Mouse (Mus musculus) midbrain, embryonic 15.5 days (tissue): ENCODE measurements around the gene Olfr427. TPM values are rescaled to one million over a fixed set of nuclear protein-coding genes. Genes with fewer than 3 reads are reported as not detected.
"Not testable (repeated sequence)": the region's sequence is repeated elsewhere in the genome, so short reads cannot be mapped to it uniquely, and the experiment has no call there.

Experiments used
- ATAC-seq: fragments of 200-750 bp; cut with Nextera tagmentation; replicated peaks from 2 replicates; pipeline ENCODE4 v1.8.0; 2017; ENCODE audit warnings: moderate TSS enrichment
- H3K27ac ChIP-seq: fragments of 300-500 bp; sonication (generic); 2 replicates; pipeline ENCODE4 v1.5.1; 2015; ENCODE audit warnings: mild to moderate bottlenecking, inconsistent platforms
- H3K27me3 ChIP-seq: fragments of 300-500 bp; sonication (generic); replicated peaks from 2 replicates; pipeline ENCODE4 v1.6.1; 2015; ENCODE audit warnings: inconsistent platforms
- H3K36me3 ChIP-seq: fragments of 300-500 bp; sonication (generic); replicated peaks from 2 replicates; pipeline ENCODE4 v1.6.1; 2015; ENCODE audit warnings: inconsistent platforms
- H3K4me1 ChIP-seq: fragments of 300-500 bp; sonication (generic); 2 replicates; pipeline ENCODE4 v1.6.1; 2015; ENCODE audit warnings: inconsistent platforms
- H3K4me2 ChIP-seq: fragments of 300-500 bp; sonication (generic); 2 replicates; pipeline ENCODE4 v1.6.1; 2015; ENCODE audit warnings: inconsistent platforms, mild to moderate bottlenecking, moderate library complexity
- H3K4me3 ChIP-seq: fragments of 300-500 bp; sonication (generic); 2 replicates; pipeline ENCODE4 v1.5.1; 2015; ENCODE audit warnings: mild to moderate bottlenecking, inconsistent platforms
- H3K9ac ChIP-seq: fragments of 300-500 bp; sonication (generic); 2 replicates; pipeline ENCODE4 v1.6.1; 2015; ENCODE audit warnings: mild to moderate bottlenecking, inconsistent platforms
- H3K9me3 ChIP-seq: fragments of 300-500 bp; sonication (generic); 2 replicates; pipeline ENCODE4 v1.6.1; 2016; ENCODE audit warnings: inconsistent platforms
- WGBS: fragments of 180-500 bp; shearing (Covaris S2); methylation state at CpG from one replicate; pipeline ENCODE4 v1.1.7; 2015; ENCODE audit warnings: mixed read lengths; 5-methylcytosine and 5-hydroxymethylcytosine counted together
- polyA plus RNA-seq: library from polyadenylated mRNA; unstranded; fragments of >200 nt; fragmentation: Nextera tagmentation; extraction: Ambion mirVana; gene quantifications from 2 replicates; pipeline ENCODE4 v1.2.1, GENCODE M21; 2015

Olfr427 gene
- polyA plus RNA-seq: not detected in 2 replicates

DNA sequence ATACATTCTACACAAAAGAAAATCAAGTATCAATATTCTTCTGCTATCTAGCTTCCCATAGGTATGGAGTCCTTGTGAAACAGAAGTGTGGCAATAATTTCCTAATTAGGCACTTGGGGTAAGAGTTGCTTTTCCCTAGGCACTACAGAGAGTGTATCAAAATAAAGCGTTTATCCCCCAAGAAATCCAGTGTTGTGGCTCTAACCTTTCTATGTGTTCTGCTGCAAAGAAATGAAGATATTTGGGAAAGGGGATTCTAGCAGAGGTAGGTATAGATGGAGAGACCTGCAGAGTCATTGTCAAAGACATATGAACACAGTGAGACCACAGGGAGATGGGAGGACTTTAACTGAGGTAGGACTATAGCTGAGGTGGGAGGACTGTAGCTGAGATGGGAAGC is at the start of gene Olfr427:
Olfr427 (plus strand) TSS at position 301 of the 400 bp plus-strand sequence.
- ATAC-seq: no peak
- Histone ChIP-seq H3K9me3 (no peaks in the 10 kb centered on the region), H3K4me1 (no peaks in the 10 kb centered on the region), H3K27ac (no peak within 1 kb of the TSS), H3K27me3 (no peaks in the 10 kb centered on the region), H3K4me2 (no peak within 1 kb of the TSS), H3K4me3 (no peak within 1 kb of the TSS), H3K9ac (no peak within 1 kb of the TSS), H3K36me3 (no peaks in the 10 kb centered on the region)
- 88% methylated on average over 1 of the region's 1 CpGs for WGBS

DNA sequence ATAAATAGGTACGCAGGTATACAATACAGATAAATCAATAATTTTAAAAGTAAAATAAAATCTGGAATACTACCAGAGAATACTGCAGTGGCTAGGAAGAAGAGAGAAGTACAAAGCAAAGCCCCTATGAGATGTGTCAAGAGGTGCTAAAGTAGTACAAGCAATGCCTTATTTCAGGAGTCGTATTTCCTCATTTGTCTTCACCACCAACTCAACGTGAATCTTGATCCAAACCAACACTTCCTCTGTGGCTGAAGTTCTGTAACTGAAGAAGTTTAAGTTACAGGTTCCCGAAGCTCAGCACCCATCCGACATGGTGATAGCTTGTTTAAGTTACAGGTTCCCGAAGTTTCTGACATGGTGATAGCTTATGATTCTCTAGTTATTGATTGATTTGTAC is 48.5 kb upstream of the Olfr427 start:
- 84% methylated on average over 6 of the region's 6 CpGs for WGBS
- not testable (repeated sequence) for H3K4me2 ChIP-seq, H3K36me3 ChIP-seq

DNA sequence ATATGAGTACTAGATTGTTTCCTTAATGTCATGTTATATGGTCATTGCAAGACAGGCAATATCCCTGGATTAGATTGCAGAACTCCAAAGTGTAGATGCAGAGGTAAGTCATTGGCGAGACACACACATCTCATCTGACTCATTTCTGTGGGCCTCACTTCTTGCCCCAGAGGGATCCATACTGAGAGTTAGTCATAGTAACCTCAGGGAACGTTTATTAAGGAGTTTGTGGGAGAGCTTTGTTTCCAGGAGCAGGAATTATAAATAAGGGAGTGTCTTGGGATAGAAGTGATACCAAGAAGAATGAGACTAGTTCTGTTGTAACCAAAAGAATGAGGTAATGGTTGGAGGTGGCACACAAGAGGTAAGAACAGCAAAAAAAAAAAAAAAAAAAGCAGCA is 47.8 kb upstream of the Olfr427 start, which contains the start of gene Olfr432:
Olfr432 (plus strand) TSS at position 313 of the 400 bp plus-strand sequence.
- no peaks in the 10 kb centered on the region for H3K27me3 ChIP-seq
- 71% methylated on average over 2 of the region's 2 CpGs for WGBS
- no peak for ATAC-seq

More for the DNA sequence above, 48.5 kb upstream of the Olfr427 start:
- not testable (repeated sequence) for H3K9me3 ChIP-seq, H3K4me1 ChIP-seq, ATAC-seq, H3K27ac ChIP-seq, H3K4me3 ChIP-seq, H3K9ac ChIP-seq, H3K27me3 ChIP-seq

DNA sequence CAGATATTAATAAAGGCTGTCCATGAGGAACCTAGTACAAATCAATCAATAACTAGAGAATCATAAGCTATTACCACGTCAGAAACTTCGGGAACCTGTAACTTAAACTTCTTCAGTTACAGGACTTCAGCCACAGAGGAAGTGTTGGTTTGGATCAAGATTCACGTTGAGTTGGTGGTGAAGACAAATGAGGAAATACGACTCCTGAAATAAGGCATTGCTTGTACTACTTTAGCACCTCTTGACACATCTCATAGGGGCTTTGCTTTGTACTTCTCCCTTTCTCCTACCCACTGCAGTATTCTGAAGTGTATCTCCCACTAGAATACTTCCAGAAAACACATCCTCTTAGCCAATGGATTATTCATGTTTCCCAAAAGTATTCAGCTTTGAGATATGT is 47.3 kb upstream of the Olfr427 start:
- WGBS: 87% methylated on average over 4 of the region's 4 CpGs
- ATAC-seq, H3K9me3 ChIP-seq, H3K4me1 ChIP-seq, H3K36me3 ChIP-seq, H3K4me3 ChIP-seq, H3K9ac ChIP-seq, H3K27me3 ChIP-seq, H3K27ac ChIP-seq, H3K4me2 ChIP-seq: not testable (repeated sequence)

More for the DNA sequence above, 47.8 kb upstream of the Olfr427 start, which contains the start of gene Olfr432:
- H3K27ac ChIP-seq: no peak within 1 kb of the TSS
- H3K36me3 ChIP-seq: no peaks in the 10 kb centered on the region
- no peak within 1 kb of the TSS for H3K4me2 ChIP-seq
- H3K9ac ChIP-seq: no peak within 1 kb of the TSS
- H3K4me1 ChIP-seq: no peaks in the 10 kb centered on the region
- no peaks in the 10 kb centered on the region for H3K9me3 ChIP-seq
- no peak within 1 kb of the TSS for H3K4me3 ChIP-seq

DNA sequence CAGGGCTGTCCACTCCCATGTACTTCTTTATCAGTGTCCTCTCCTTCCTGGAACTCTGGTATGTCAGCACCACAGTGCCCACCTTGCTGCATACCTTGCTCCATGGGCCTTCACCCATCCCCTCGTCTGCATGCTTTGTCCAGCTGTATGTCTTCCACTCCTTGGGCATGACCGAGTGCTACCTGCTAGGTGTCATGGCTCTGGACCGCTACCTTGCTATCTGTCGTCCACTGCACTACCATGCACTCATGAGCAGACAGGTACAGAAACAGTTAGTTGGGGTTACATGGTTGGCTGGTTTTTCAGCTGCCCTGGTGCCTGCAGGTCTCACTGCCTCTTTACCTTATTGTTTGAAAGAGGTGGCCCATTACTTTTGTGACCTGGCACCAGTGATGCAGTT is 46.2 kb upstream of the Olfr427 start:
- no peaks in the 10 kb centered on the region for H3K9me3 ChIP-seq
- H3K4me3 ChIP-seq: no peak overlapping the region
- no peak overlapping the region for H3K27ac ChIP-seq
- no peaks in the 10 kb centered on the region for H3K27me3 ChIP-seq
- ATAC-seq: no peak
- H3K4me1 ChIP-seq: no peaks in the 10 kb centered on the region
- 90% methylated on average over 4 of the region's 4 CpGs for WGBS
- no peak overlapping the region for H3K4me2 ChIP-seq
- no peaks in the 10 kb centered on the region for H3K36me3 ChIP-seq
- H3K9ac ChIP-seq: no peak overlapping the region

DNA sequence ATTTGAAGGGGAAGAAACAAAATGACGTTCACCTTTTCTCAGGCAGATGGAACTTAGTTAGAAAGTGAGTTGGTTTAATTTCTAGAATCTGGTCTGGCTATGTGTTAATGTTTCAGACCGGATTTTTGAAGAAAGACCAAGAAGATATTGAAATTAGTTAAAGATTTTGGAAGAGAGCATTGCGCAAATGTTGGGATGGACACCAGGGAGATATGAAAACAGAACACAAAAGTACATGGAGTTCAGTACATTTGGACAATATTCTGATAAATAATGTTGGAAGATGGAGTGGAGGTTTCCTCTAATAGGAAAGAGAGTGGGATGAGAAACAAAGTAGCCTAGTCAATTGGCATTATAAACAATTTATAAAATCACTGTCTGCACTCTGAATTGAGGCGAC is 45.2 kb upstream of the Olfr427 start:
- H3K4me1 ChIP-seq: no peaks in the 10 kb centered on the region
- no peak overlapping the region for H3K9ac ChIP-seq
- no peak for ATAC-seq
- H3K4me2 ChIP-seq: no peak overlapping the region
- WGBS: 90% methylated on average over 4 of the region's 4 CpGs
- no peaks in the 10 kb centered on the region for H3K9me3 ChIP-seq
- H3K4me3 ChIP-seq: no peak overlapping the region
- H3K27me3 ChIP-seq: no peaks in the 10 kb centered on the region
- no peaks in the 10 kb centered on the region for H3K36me3 ChIP-seq
- no peak overlapping the region for H3K27ac ChIP-seq

DNA sequence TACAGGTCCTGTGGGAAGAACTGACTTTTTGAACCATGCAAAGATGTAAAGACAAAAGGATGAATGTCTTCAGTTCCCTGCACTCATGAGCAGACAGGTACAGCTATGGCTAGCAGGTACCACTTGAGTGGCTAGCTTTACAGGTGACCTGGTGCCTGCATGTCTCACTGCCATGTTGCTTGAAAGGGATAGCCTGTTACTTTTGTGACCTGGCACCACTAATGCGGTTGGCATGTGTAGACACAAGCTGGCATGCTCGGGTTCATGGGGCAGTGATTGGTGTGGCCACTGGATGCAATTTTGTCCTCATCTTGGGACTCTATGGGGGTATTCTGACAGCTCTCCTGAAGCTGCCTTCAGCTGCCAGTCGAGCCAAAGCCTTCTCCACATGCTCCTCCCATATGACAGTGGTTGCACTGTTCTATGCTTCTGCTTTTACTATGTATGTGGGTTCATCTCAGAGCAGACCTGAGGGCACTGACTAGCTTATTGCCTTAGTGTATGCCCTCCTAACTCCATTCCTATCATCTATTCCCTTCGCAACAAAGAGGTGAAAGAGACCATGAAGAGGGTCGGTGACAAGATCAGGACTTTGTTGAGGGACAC is 44.7 kb upstream of the Olfr427 start:
- Histone ChIP-seq H3K4me2 (no peak overlapping the region), H3K27me3 (no peaks in the 10 kb centered on the region), H3K4me1 (no peaks in the 10 kb centered on the region), H3K36me3 (no peaks in the 10 kb centered on the region), H3K4me3 (no peak overlapping the region), H3K9me3 (no peaks in the 10 kb centered on the region), H3K27ac (no peak overlapping the region), H3K9ac (no peak overlapping the region)
- no peak for ATAC-seq
- 84% methylated on average over 5 of the region's 5 CpGs for WGBS

DNA sequence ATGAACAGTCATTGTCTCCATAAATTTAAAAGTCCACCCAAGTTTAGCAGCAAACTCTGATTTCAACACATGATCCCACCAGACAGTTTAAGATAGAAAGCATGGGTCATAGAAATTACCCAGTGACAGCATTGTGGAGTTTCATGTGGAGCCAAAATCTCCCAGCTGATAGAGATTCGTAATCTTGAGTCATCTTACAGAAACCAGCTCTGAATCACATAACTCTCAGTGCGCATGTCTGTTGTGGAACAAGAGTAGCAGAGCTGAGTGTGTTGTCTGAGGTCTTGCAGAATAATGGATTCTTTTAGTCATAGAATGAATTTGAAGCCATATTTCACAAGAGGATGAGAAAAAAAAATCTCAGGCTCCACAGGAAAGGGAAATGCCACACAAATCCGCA is 43.7 kb upstream of the Olfr427 start:
- ATAC-seq: no peak
- WGBS: 89% methylated on average over 3 of the region's 3 CpGs
- Histone ChIP-seq H3K9me3 (no peaks in the 10 kb centered on the region), H3K4me3 (no peak overlapping the region), H3K36me3 (no peaks in the 10 kb centered on the region), H3K9ac (no peak overlapping the region), H3K27me3 (no peaks in the 10 kb centered on the region), H3K4me1 (no peaks in the 10 kb centered on the region), H3K27ac (no peak overlapping the region), H3K4me2 (no peak overlapping the region)

DNA sequence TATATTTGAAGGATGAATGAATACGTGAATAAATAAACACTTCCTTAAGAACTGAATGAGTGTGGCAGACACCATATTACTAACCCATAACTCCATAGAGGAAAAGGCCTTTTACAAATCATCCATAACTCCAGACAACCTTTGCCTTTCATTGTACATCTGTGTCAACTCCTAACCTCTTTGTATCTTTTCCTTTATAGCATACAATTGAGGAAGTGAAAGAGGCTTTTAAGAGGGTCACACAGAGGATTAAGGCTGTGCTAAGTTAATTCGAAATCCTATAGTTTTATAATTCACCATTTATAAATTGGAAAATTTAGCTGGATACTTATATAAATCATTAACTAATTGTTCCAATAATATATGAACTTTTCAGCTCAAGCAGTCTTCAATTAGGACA is 41.4 kb upstream of the Olfr427 start:
- 72% methylated on average over 2 of the region's 2 CpGs for WGBS
- Histone ChIP-seq H3K36me3 (no peaks in the 10 kb centered on the region), H3K27ac (no peak overlapping the region), H3K4me2 (no peak overlapping the region), H3K27me3 (no peaks in the 10 kb centered on the region), H3K4me3 (no peak overlapping the region), H3K9ac (no peak overlapping the region), H3K4me1 (no peaks in the 10 kb centered on the region), H3K9me3 (no peaks in the 10 kb centered on the region)
- ATAC-seq: no peak

DNA sequence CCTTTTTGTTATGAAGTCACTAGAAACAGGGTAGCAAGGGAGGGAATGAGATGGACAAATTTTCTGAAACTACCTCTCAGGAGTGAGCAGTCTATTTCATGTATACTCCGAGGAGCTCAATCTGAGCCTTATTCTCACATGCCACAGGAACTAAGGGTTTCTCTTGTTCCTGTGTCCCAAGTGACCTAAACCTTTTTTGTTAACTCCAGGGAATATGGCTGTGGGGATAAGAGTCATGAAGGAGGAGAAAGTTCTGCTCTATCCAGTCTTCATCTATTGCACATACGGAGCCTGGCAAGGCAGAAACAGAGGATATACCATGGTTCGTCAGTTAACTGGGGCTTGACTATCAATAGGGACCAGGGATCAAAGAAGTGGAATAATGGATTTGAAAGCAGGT is 30.4 kb upstream of the Olfr427 start, which contains the start of gene Olfr430:
Olfr430 (plus strand) TSS at position 301 of the 400 bp plus-strand sequence.
- ATAC-seq: no peak
- no peak within 1 kb of the TSS for H3K4me2 ChIP-seq
- no peaks in the 10 kb centered on the region for H3K9me3 ChIP-seq
- H3K4me1 ChIP-seq: no peaks in the 10 kb centered on the region
- no peaks in the 10 kb centered on the region for H3K27me3 ChIP-seq
- no peak within 1 kb of the TSS for H3K4me3 ChIP-seq
- WGBS: 84% methylated on average over 3 of the region's 3 CpGs
- no peak within 1 kb of the TSS for H3K9ac ChIP-seq
- no peaks in the 10 kb centered on the region for H3K36me3 ChIP-seq
- no peak within 1 kb of the TSS for H3K27ac ChIP-seq

DNA sequence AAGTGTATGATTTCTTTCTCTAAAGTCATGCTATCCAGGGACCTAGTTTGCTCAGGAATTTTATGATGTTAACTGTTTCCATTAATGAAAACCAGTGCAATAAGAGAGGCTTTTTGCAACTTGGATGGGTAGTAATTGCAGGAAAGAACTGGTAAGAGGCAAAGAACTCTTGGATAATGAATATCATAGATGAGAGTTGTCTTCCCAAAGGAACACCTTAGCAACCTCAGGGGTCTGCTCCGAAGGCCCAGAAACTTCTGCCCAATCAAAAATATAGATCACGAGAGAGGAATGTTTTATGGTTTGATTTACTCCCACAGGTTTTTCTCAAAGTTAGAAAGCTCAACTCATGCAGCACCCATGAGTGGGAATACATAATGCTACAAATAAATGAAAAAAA is 12.7 kb upstream of the Olfr427 start, which contains the start of gene Olfr429:
Olfr429 (plus strand) TSS at position 301 of the 400 bp plus-strand sequence.
- 91% methylated on average over 2 of the region's 2 CpGs for WGBS
- Histone ChIP-seq H3K4me1 (no peaks in the 10 kb centered on the region), H3K27me3 (no peaks in the 10 kb centered on the region), H3K9ac (no peak within 1 kb of the TSS), H3K36me3 (no peaks in the 10 kb centered on the region), H3K4me2 (no peak within 1 kb of the TSS), H3K27ac (no peak within 1 kb of the TSS), H3K9me3 (no peaks in the 10 kb centered on the region), H3K4me3 (no peak within 1 kb of the TSS)
- no peak for ATAC-seq

DNA sequence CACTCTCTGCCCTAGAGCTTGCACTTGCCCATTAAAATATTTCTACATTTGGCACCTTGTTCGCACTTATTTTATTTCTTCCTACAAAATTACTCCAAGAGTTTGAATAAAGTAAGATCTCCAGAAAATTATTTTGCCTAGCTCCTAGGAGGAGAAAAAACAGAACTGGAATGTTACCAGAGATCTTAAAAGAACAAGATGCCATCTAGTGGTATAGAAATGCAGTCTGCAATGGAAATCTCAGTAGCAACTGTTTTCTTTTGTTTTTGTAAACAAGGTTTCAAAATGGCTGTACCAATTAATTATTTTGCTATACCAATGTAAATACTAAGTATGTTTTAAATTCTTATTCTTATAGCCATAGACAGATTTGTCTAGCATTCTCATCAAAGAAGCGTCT is 7.0 kb downstream of the Olfr427 start:
- H3K9me3 ChIP-seq: no peaks in the 10 kb centered on the region
- H3K27ac ChIP-seq: no peak overlapping the region
- ATAC-seq: no peak
- 65% methylated on average over 2 of the region's 2 CpGs for WGBS
- H3K27me3 ChIP-seq: no peaks in the 10 kb centered on the region
- no peaks in the 10 kb centered on the region for H3K4me1 ChIP-seq
- H3K36me3 ChIP-seq: no peaks in the 10 kb centered on the region
- no peak overlapping the region for H3K4me2 ChIP-seq
- no peak overlapping the region for H3K9ac ChIP-seq
- H3K4me3 ChIP-seq: no peak overlapping the region

DNA sequence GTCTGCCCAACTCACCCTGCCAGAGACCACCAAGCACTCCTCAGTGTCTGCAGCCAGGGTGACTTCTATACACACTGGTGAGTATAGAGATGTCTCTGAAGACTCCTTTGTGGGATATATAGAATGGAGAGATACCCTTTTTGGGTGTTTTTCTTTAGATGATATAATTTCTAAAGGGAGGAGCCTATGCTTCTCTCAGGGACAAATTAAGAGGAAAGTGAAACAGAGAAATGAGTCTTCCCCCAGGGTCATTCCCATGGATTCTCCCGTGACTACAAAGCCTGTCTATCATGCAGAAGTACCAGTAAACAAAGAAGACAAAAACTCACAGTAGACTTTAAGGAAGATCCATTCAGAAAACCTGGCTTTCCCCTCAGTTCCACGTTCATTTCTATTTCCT is 24.4 kb downstream of the Olfr427 start, which contains the start of gene Olfr231:
Olfr231 (minus strand) TSS at position 101 of the 400 bp plus-strand sequence.
- Histone ChIP-seq H3K9me3 (no peaks in the 10 kb centered on the region), H3K4me1 (no peaks in the 10 kb centered on the region), H3K27me3 (no peaks in the 10 kb centered on the region), H3K4me2 (no peak within 1 kb of the TSS), H3K36me3 (no peaks in the 10 kb centered on the region), H3K27ac (no peak within 1 kb of the TSS), H3K4me3 (no peak within 1 kb of the TSS), H3K9ac (no peak within 1 kb of the TSS)
- ATAC-seq: no peak
- 54% methylated on average over 2 of the region's 2 CpGs for WGBS
